Mouse (Mus musculus) macrophage (primary cell): ENCODE measurements around the gene 1810010H24Rik. TPM values are rescaled to one million over a fixed set of nuclear protein-coding genes. Genes with fewer than 3 reads are reported as not detected.
"Not testable (repeated sequence)": the region's sequence is repeated elsewhere in the genome, so short reads cannot be mapped to it uniquely, and the experiment has no call there.

Experiments
- H3K27ac ChIP-seq: fragments of 350-480 bp; formaldehyde crosslinking; 2 replicates; pipeline ENCODE4 v1.9.0; 2021
- H3K36me3 ChIP-seq: fragments of 350-480 bp; formaldehyde crosslinking; 2 replicates; pipeline ENCODE4 v1.9.0; 2021; ENCODE audit errors: inconsistent target
- H3K4me3 ChIP-seq: fragments of 350-480 bp; formaldehyde crosslinking; 2 replicates; pipeline ENCODE4 v1.9.0; 2021; ENCODE audit errors: inconsistent target
- H3K79me2 ChIP-seq: fragments of 350-480 bp; formaldehyde crosslinking; 2 replicates; pipeline ENCODE4 v1.9.0; 2021; ENCODE audit errors: inconsistent target
- WGBS: methylation state at CpG from one replicate; pipeline ENCODE4 v1.1.7; 2026; ENCODE audit warnings: inconsistent platforms; ENCODE audit not compliant: missing documents; 5-methylcytosine and 5-hydroxymethylcytosine counted together
- polyA plus RNA-seq: library from polyadenylated mRNA; stranded (reverse); fragments of 250-400 nt; gene quantifications from 3 replicates; pipeline ENCODE4 v1.2.4, GENCODE M21; 2018; ENCODE audit warnings: inconsistent platforms

1810010H24Rik gene
- polyA plus RNA-seq, 1 experiment from 2014 or later: 0.27 TPM

- Histone ChIP-seq H3K27ac (peak overlapping the region; percentile 65), H3K4me3 (peak overlapping the region; percentile 36)
- WGBS: 88% methylated on average over 7 of the region's 9 CpGs
These were observed 25.4 kb upstream of the 1810010H24Rik start for GRCm38 (mm10) chr11:106999949-107000513.

DNA sequence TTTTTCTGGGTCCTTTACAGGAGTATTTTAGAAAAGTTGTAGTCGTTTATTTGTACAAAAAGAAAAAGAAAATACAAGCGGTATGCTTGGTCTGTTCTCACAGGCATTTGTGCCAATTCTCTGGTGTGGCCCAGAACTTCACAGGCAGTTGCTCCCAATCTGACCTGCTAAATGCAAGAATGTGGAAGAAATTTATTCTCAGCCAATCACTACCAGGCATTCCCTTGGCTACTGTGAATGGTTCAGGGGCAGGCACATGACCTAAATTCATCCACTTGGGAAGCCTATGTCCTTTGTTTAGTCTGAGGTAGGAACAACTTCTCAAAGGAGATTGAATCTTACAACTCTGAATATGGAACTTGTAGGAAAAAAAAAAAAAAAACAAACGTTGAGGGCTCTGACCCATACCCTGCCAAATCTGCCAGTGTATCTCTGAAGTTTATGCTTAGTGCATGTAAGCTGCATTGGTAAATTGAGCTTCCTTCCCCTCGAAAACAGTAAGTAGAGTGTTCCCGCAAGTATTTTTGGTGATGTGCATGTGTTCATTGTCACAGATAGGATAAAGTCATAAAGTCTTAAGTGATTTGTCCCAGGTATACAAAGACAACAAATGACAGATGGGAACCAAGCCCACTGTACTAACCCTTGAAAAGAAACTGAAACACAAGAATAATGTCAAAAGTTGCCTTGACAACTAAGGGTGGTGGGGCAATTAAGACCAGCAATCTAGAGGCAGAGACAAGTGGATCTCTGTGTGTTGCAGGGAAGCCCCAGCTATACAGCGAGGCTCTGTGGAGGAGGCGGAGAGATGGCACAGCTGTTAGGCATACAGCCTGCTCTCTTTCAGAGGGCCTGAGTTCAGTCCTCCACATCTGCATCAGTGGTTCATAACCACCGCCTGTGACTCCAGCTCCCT is 23.5 kb upstream of the 1810010H24Rik start:
- Histone ChIP-seq H3K4me3 (no peak overlapping the region), H3K36me3 (no peaks in the 10 kb centered on the region), H3K27ac (no peak overlapping the region), H3K79me2 (peaks cover 19% of the 10 kb centered on the region)
- 79% methylated on average over 7 of the region's 8 CpGs for WGBS

More at GRCm38 (mm10) chr11:106999949-107000513, 25.4 kb upstream of the 1810010H24Rik start:
- peaks cover 39% of the 10 kb centered on the region for H3K79me2 ChIP-seq
- H3K36me3 ChIP-seq: 0 out of 2 replicates have a peak, but pooled peaks cover 4% of the 10 kb centered on the region

- Histone ChIP-seq H3K4me3 (no peak overlapping the region), H3K27ac (no peak overlapping the region), H3K36me3 (no peaks in the 10 kb centered on the region), H3K79me2 (no peaks in the 10 kb centered on the region)
- WGBS: 100% methylated on average over 1 of the region's 1 CpGs
These were observed 19.9 kb upstream of the 1810010H24Rik start for GRCm38 (mm10) chr11:107005538-107005937.

DNA sequence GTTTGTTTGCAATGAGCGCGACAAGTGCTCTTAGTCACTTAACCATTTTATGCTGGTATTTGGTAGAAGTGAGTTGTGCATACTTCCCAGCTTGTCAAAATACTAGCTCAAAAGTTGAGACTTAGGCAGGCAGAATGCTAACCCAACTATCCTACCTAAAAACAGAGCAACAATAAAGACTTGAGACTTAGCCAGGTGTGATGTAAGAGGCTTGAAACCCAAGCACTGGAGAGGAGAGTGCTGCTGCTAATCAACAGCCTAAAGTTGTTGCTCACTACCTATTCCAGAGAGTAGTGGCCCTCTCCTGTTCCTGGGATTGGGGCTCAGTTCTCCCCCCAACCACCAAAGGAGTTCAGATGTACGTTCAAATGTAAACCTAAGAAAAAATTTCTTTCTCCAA is 15.0 kb upstream of the 1810010H24Rik start:
- WGBS: 95% methylated on average over 2 of the region's 3 CpGs
- no peak overlapping the region for H3K27ac ChIP-seq
- H3K4me3 ChIP-seq: no peak overlapping the region
- no peaks in the 10 kb centered on the region for H3K36me3 ChIP-seq
- H3K79me2 ChIP-seq: no peaks in the 10 kb centered on the region

DNA sequence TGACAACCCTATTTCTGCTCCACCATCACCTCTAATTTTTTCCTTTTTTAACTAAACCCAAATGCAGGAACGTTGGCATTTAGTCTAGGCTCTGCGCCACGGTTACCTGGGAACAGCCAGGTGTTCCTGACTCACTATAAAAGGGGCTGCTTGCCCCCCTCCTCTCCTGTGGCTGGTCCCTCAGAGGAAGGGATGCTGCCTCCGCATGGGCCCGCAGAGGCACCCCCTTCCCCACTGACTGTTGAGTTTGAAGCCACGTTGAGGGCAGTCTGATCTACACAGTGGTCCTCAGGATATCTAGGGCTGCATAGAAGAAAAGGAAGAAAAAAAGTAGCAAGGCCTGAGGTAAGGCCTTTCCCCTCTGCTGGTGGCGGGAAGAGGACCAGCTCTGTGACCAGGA is 14.3 kb upstream of the 1810010H24Rik start:
- WGBS: 84% methylated on average over 7 of the region's 7 CpGs
- Histone ChIP-seq H3K36me3 (no peaks in the 10 kb centered on the region), H3K79me2 (no peaks in the 10 kb centered on the region), H3K4me3 (no peak overlapping the region), H3K27ac (peak overlapping the region; percentile 97)

GRCm38 (mm10) chr11:107011669-107012323 is 13.7 kb upstream of the 1810010H24Rik start:
- Histone ChIP-seq H3K79me2 (no peaks in the 10 kb centered on the region), H3K36me3 (no peaks in the 10 kb centered on the region), H3K27ac (peak overlapping the region; percentile 97), H3K4me3 (peak overlapping the region; percentile 55)
- 7% methylated on average over 18 of the region's 18 CpGs for WGBS

- under 1% methylated on average over 37 of the region's 37 CpGs for WGBS
- peak overlapping the region; percentile 55 for H3K4me3 ChIP-seq
- H3K79me2 ChIP-seq: no peaks in the 10 kb centered on the region
- no peaks in the 10 kb centered on the region for H3K36me3 ChIP-seq
- H3K27ac ChIP-seq: peak overlapping the region; percentile 97
These were observed 13.0 kb upstream of the 1810010H24Rik start for GRCm38 (mm10) chr11:107012324-107013017.

DNA sequence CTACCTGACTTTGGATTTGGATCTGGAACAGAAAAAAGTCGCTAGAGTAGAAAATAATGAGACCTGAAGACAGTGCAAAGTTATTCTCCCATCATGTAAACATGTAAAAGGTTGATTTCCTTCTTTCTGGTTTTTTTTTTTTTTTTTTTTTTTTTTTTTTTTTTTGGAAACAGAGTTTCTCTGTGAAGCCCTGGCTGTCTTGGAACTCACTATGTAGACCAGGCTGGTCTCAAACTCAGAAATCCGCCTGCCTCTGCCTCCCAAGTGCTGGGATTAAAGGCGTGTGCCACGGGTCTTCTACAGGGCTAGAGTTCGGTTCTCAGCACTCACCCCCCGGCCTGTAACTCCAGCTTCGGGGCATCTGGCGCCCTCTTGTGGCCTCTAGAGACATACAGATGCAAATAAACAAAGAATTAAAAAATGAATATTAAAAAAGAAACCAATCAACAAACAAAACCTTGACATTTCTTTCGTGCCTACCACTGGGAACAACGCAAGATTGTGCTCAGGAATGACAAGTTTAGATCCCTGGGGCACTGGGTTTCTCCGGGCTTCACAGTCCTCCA is 11.4 kb upstream of the 1810010H24Rik start:
- no peak overlapping the region for H3K27ac ChIP-seq
- no peak overlapping the region for H3K4me3 ChIP-seq
- WGBS: 86% methylated on average over 11 of the region's 11 CpGs
- no peaks in the 10 kb centered on the region for H3K36me3 ChIP-seq
- H3K79me2 ChIP-seq: no peaks in the 10 kb centered on the region

DNA sequence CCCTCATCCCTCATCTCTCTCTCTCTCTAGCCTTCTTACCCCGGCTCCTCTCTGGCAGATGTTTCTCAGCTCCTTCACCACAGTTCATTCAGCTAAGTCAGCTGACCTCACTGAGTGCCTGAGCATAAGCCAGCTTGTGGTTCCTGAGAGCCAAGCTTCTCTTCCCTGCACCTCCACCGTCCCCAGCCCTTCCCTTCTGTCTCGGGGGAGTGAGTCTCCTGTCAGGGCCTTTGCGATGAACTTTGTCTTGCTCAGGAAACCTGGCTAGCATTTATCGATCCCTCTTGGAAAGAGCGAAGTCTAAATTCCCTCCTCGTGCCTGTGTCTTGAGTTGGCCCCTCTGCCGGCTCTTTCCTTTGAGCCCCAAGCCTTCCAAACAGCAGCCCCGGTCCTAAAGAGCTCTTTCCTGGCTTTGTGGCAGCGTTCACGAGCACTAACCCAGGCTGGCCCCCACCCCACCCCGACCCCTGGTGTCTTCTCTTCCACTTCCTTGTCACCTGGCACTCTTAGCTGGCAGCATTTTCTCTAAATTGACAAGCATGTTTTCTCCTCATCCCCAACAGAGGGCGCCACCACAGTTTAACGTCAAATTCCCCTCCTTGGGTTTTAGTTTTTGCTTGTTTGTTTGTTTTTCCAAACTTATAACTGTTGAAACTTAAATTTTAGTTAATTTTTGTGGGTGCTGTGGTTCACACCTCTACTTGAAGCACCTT is 10.7 kb upstream of the 1810010H24Rik start:
- H3K27ac ChIP-seq: no peak overlapping the region
- H3K36me3 ChIP-seq: no peaks in the 10 kb centered on the region
- H3K79me2 ChIP-seq: no peaks in the 10 kb centered on the region
- H3K4me3 ChIP-seq: no peak overlapping the region
- 34% methylated on average over 13 of the region's 14 CpGs for WGBS

DNA sequence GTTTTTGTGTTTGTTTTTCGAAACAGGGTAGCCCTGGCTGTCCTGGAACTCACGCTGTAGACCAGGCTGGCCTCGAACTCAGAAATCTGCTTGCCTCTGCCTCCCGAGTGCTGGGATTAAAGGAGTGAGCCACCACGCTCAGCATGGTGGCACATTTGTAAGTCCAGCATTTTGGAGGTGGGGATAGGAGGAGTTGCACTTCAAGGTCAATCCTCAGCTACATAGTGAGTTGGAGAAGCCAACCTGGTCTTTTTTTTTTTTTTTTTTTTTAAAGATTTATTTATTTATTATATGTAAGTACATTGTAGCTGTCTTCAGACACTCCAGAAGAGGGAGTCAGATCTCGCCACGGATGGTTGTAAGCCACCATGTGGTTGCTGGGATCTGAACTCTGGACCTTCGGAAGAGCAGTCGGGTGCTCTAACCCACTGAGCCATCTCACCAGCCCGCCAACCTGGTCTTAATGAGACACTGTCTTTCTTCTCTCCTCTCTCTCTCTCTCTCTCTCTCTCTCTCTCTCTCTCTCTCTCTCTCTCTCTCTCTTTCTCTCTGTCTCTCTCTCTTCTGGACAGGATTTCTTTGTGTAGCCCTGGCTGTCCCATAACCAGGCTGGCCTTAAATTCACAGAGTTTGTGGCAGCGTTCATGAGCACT is 9.8 kb upstream of the 1810010H24Rik start:
- H3K4me3 ChIP-seq, H3K36me3 ChIP-seq, H3K27ac ChIP-seq, H3K79me2 ChIP-seq: not testable (repeated sequence)
- WGBS: 88% methylated on average over 6 of the region's 11 CpGs

GRCm38 (mm10) chr11:107016893-107017292 is 8.6 kb upstream of the 1810010H24Rik start:
- Histone ChIP-seq H3K27ac (no peak overlapping the region), H3K4me3 (no peak overlapping the region), H3K79me2 (no peaks in the 10 kb centered on the region), H3K36me3 (no peaks in the 10 kb centered on the region)
- WGBS: 94% methylated on average over 1 of the region's 1 CpGs

GRCm38 (mm10) chr11:107017339-107017886 is 8.1 kb upstream of the 1810010H24Rik start:
- H3K79me2 ChIP-seq: no peaks in the 10 kb centered on the region
- H3K27ac ChIP-seq: no peak overlapping the region
- 69% methylated on average over 5 of the region's 6 CpGs for WGBS
- no peak overlapping the region for H3K4me3 ChIP-seq
- no peaks in the 10 kb centered on the region for H3K36me3 ChIP-seq

DNA sequence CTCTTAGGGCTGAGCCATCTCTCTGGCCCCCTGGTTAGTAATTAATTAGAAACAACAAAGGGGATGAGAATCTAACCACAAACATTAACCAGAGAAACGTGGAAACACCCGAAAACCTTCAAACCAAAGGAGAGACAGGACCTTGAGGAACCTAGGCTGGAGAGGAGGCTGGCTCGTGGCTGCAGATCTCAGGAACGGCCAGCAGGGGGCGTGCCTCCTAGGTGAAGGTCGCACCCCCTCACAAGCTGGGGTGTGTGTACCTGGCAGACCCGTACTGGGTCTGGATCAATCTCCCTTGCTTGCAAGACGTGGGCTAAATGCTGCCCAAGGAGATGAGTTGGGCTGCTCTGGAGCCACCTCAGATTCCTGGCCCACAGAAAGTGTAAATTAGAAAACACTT is 6.9 kb upstream of the 1810010H24Rik start:
- Histone ChIP-seq H3K4me3 (no peak overlapping the region), H3K36me3 (no peaks in the 10 kb centered on the region), H3K79me2 (no peaks in the 10 kb centered on the region), H3K27ac (no peak overlapping the region)
- 58% methylated on average over 8 of the region's 8 CpGs for WGBS
